Mouse (Mus musculus): ENCODE measurements around the gene Gm45711.

The Gm45711 gene

GRCm38 (mm10) chr8:104248276-104248675, 61.6 kb downstream of the Gm45711 start, which contains the start of gene Tk2:
Tk2 (minus strand) TSS chr8:104248558.
- in situ Hi-C loops (cut with MboI; ENCODE audit: unreplicated experiment in 2 of 2), result loop anchor here in 1 of 2 experiments (5.0 kb wide), 1 partner anchor 61 kb away; no protein-coding TSS in a partner anchor

- in situ Hi-C loops (cut with MboI; ENCODE audit: unreplicated experiment in 2 of 2), result loop anchor here in 1 of 2 experiments (5.0 kb wide), 1 partner anchor 61 kb away; no protein-coding TSS in a partner anchor
Measured at GRCm38 (mm10) chr8:104247908-104248275, 62.0 kb downstream of the Gm45711 start.

GRCm38 (mm10) chr8:104247054-104247907, 62.6 kb downstream of the Gm45711 start:
- in situ Hi-C loops (cut with MboI; ENCODE audit: unreplicated experiment in 2 of 2), result loop anchor here in 1 of 2 experiments (5.0 kb wide), 1 partner anchor 60 kb away; no protein-coding TSS in a partner anchor

- in situ Hi-C loops (cut with MboI; ENCODE audit: unreplicated experiment in 2 of 2), result loop anchor here in 1 of 2 experiments (5.0 kb wide), 1 partner anchor 59 kb away; no protein-coding TSS in a partner anchor
Measured at GRCm38 (mm10) chr8:104246621-104247020, 63.3 kb downstream of the Gm45711 start.

GRCm38 (mm10) chr8:104242038-104242644, 67.7 kb downstream of the Gm45711 start:
- in situ Hi-C loops (cut with MboI; ENCODE audit: unreplicated experiment in 2 of 2), result no loop called here

- in situ Hi-C loops (cut with MboI; ENCODE audit: unreplicated experiment in 2 of 2), result no loop called here
Measured at GRCm38 (mm10) chr8:104239418-104239861, 70.4 kb downstream of the Gm45711 start.

GRCm38 (mm10) chr8:104234573-104234972, 75.3 kb downstream of the Gm45711 start:
- in situ Hi-C loops (cut with MboI; ENCODE audit: unreplicated experiment in 2 of 2), result no loop called here

- in situ Hi-C loops (cut with MboI; ENCODE audit: unreplicated experiment in 2 of 2), result no loop called here
Measured at GRCm38 (mm10) chr8:104232919-104233318, 77.0 kb downstream of the Gm45711 start.

- in situ Hi-C loops (cut with MboI; ENCODE audit: unreplicated experiment in 2 of 2), result no loop called here
Measured at GRCm38 (mm10) chr8:104232039-104232438, 77.8 kb downstream of the Gm45711 start.
